19 mouse cellular contexts compared by ENCODE assay signal in genomic region chr6:117820327-117820726, GRCm38 (mm10). TPM values are rescaled to one million over a fixed set of nuclear protein-coding genes. Genes with fewer than 3 reads are reported as not detected.
DNase-seq lines count a peak whose midpoint lies in the region; ATAC-seq and TF ChIP-seq lines count a peak whose summit lies in the region.
"Had no signal": no experiment of that assay in that cellular context is flagged by ENCODE, and none has a peak within 500 bp of the region (broad histone marks: within the 10 kb centered on the region; RNA-seq: fewer than 3 reads in every experiment).

No protein-coding gene starts in this region.

- H3K4me3 ChIP-seq in forebrain, embryonic 14.5 days (ENCODE audit: low read depth, low read length) = no peak overlapping the region
- no peak overlapping the region for H3K4me3 ChIP-seq in forebrain, postnatal 0 days (ENCODE audit: low read depth, low read length)
- H3K4me3 ChIP-seq in midbrain, embryonic 11.5 days (ENCODE audit: low read depth, low read length) = no peak overlapping the region
- H3K4me3 ChIP-seq in midbrain, embryonic 15.5 days = no peak overlapping the region
- H3K4me3 ChIP-seq in testis, adult 2 months (ENCODE audit: control insufficient read depth, low read depth, low read length) = peak overlapping the region; percentile 83
- H3K4me3 ChIP-seq: embryonic facial prominence, embryonic 12.5 days; forebrain, embryonic 12.5 days; heart, embryonic 13.5 days; hindbrain, embryonic 12.5 days had no signal

- H3K27me3 ChIP-seq in forebrain, embryonic 14.5 days (replicated peaks; ENCODE audit: control insufficient read depth, insufficient read depth, low read length) = no peaks in the 10 kb centered on the region
- H3K27me3 ChIP-seq in forebrain, postnatal 0 days (ENCODE audit: insufficient read depth, low read length) = no peaks in the 10 kb centered on the region
- peaks cover 43% of the 10 kb centered on the region for H3K27me3 ChIP-seq in midbrain, embryonic 11.5 days (ENCODE audit: control insufficient read depth, insufficient read depth, low read length)
- peaks cover 32% of the 10 kb centered on the region for H3K27me3 ChIP-seq in midbrain, embryonic 15.5 days (replicated peaks)
- H3K27me3 ChIP-seq in testis, adult 2 months (ENCODE audit: control insufficient read depth, insufficient read depth, low read length) = no peaks in the 10 kb centered on the region
- H3K27me3 ChIP-seq: embryonic facial prominence, embryonic 12.5 days; forebrain, embryonic 12.5 days had no signal

- no peak overlapping the region for H3K9ac ChIP-seq in forebrain, embryonic 14.5 days (ENCODE audit: low read length)
- H3K9ac ChIP-seq in forebrain, postnatal 0 days = no peak overlapping the region
- no peak overlapping the region for H3K9ac ChIP-seq in midbrain, embryonic 11.5 days (ENCODE audit: low read length)
- no peak overlapping the region for H3K9ac ChIP-seq in midbrain, embryonic 15.5 days
- H3K9ac ChIP-seq: embryonic facial prominence, embryonic 12.5 days; forebrain, embryonic 12.5 days; heart, embryonic 13.5 days; hindbrain, embryonic 12.5 days had no signal

- H3K9me3 ChIP-seq in forebrain, embryonic 14.5 days (replicated peaks; ENCODE audit: control insufficient read depth, low read length) = no peaks in the 10 kb centered on the region
- no peaks in the 10 kb centered on the region for H3K9me3 ChIP-seq in forebrain, postnatal 0 days (ENCODE audit: low read length)
- no peaks in the 10 kb centered on the region for H3K9me3 ChIP-seq in midbrain, embryonic 11.5 days (ENCODE audit: control insufficient read depth, low read length)
- no peaks in the 10 kb centered on the region for H3K9me3 ChIP-seq in midbrain, embryonic 15.5 days
- H3K9me3 ChIP-seq: embryonic facial prominence, embryonic 12.5 days; forebrain, embryonic 12.5 days; heart, embryonic 13.5 days; hindbrain, embryonic 12.5 days had no signal

- no peak for TF ChIP-seq CTCF in forebrain, postnatal 0 days (IDR thresholded peaks at IDR 0.05; ENCODE audit: low read depth)
- TF ChIP-seq CTCF in testis, adult 2 months (IDR thresholded peaks at IDR 0.05; ENCODE audit: control insufficient read depth, insufficient read depth, insufficient replicate concordance, low read depth, low read length) = no peak

- peak; percentile 26; the same call in 1 of the 2 replicates for ATAC-seq in forebrain, embryonic 14.5 days
- no peak for ATAC-seq in forebrain, postnatal 0 days
- no peak for ATAC-seq in midbrain, embryonic 11.5 days (ENCODE audit: low FRiP score)
- ATAC-seq in midbrain, embryonic 15.5 days (replicated peaks) = no peak
- no peak for ATAC-seq in granulocyte monocyte progenitor cell, adult 5-6 weeks (replicated peaks; ENCODE audit: poor library complexity, severe bottlenecking)
- ATAC-seq: hindbrain, embryonic 16.5 days had no signal

- H3K4me2 ChIP-seq in forebrain, embryonic 14.5 days (ENCODE audit: low read length) = no peak overlapping the region
- H3K4me2 ChIP-seq in forebrain, postnatal 0 days (ENCODE audit: low read depth) = no peak overlapping the region
- H3K4me2 ChIP-seq in midbrain, embryonic 11.5 days = no peak overlapping the region
- no peak overlapping the region for H3K4me2 ChIP-seq in midbrain, embryonic 15.5 days
- H3K4me2 ChIP-seq: embryonic facial prominence, embryonic 12.5 days; forebrain, embryonic 12.5 days; heart, embryonic 13.5 days; hindbrain, embryonic 12.5 days had no signal

- H3K36me3 ChIP-seq in forebrain, embryonic 14.5 days (ENCODE audit: control insufficient read depth, insufficient read depth, low read length) = no peaks in the 10 kb centered on the region
- H3K36me3 ChIP-seq in forebrain, postnatal 0 days (ENCODE audit: insufficient read depth) = no peaks in the 10 kb centered on the region
- no peaks in the 10 kb centered on the region for H3K36me3 ChIP-seq in midbrain, embryonic 11.5 days (ENCODE audit: control insufficient read depth, insufficient read depth, low read length)
- no peaks in the 10 kb centered on the region for H3K36me3 ChIP-seq in midbrain, embryonic 15.5 days (replicated peaks)
- no peaks in the 10 kb centered on the region for H3K36me3 ChIP-seq in testis, adult 2 months (ENCODE audit: control insufficient read depth, insufficient read depth, low read length)
- H3K36me3 ChIP-seq: embryonic facial prominence, embryonic 12.5 days; forebrain, embryonic 12.5 days; heart, embryonic 13.5 days; hindbrain, embryonic 12.5 days had no signal

- peak; percentile 46 for DNase-seq in forebrain, embryonic 14.5 days (ENCODE audit: low spot score)
- DNase-seq in forebrain, postnatal 0 days = no peak
- peak; percentile 79 for DNase-seq in midbrain, embryonic 11.5 days (ENCODE audit: low spot score, missing footprints)
- no peak for DNase-seq in testis, postnatal 10 days (ENCODE audit: low spot score)
- DNase-seq: adrenal gland, adult 8-10 months; adrenal gland, postnatal 36 days; cerebellum, adult 11-12 months; cerebellum, adult 9-11 months; embryo, embryonic 11 days; heart, postnatal 36 days; kidney, adult 11 months had no signal

- H3K4me1 ChIP-seq in forebrain, embryonic 14.5 days (ENCODE audit: control insufficient read depth, insufficient read depth, low read length) = no peaks in the 10 kb centered on the region
- H3K4me1 ChIP-seq in forebrain, postnatal 0 days (ENCODE audit: insufficient read depth) = no peaks in the 10 kb centered on the region
- no peaks in the 10 kb centered on the region; the same call in 1 of the 2 replicates for H3K4me1 ChIP-seq in midbrain, embryonic 11.5 days (ENCODE audit: control insufficient read depth, insufficient read depth, low read length)
- no peaks in the 10 kb centered on the region for H3K4me1 ChIP-seq in midbrain, embryonic 15.5 days
- H3K4me1 ChIP-seq in testis, adult 2 months (ENCODE audit: control insufficient read depth, insufficient read depth, low read length) = peaks cover 7% of the 10 kb centered on the region
- H3K4me1 ChIP-seq: forebrain, embryonic 12.5 days; heart, embryonic 13.5 days; hindbrain, embryonic 12.5 days had no signal

- H3K27ac ChIP-seq in forebrain, embryonic 14.5 days (ENCODE audit: low read depth, low read length) = no peak overlapping the region
- H3K27ac ChIP-seq in forebrain, postnatal 0 days (ENCODE audit: low read depth, low read length) = no peak overlapping the region
- H3K27ac ChIP-seq in midbrain, embryonic 11.5 days (ENCODE audit: low read depth, low read length) = no peak overlapping the region
- H3K27ac ChIP-seq in midbrain, embryonic 15.5 days = no peak overlapping the region
- H3K27ac ChIP-seq in testis, adult 2 months (ENCODE audit: control insufficient read depth, insufficient read depth, low read depth, low read length) = peak overlapping the region; percentile 32; the same call in 1 of the 2 replicates
- H3K27ac ChIP-seq: embryonic facial prominence, embryonic 12.5 days; forebrain, embryonic 12.5 days; heart, embryonic 13.5 days; hindbrain, embryonic 12.5 days had no signal

- 77% methylated on average over 14 of the region's 14 CpGs for WGBS in forebrain, embryonic 14.5 days
- 75% methylated on average over 14 of the region's 14 CpGs for WGBS in forebrain, postnatal 0 days
- 85% methylated on average over 14 of the region's 14 CpGs for WGBS in midbrain, embryonic 11.5 days
- 68% methylated on average over 14 of the region's 14 CpGs for WGBS in midbrain, embryonic 15.5 days

- no peak for TF ChIP-seq POLR2A in testis, adult 2 months (IDR thresholded peaks at IDR 0.05; ENCODE audit: control insufficient read depth, low read depth, low read length)

RNA-seq across cellular contexts. Expression of gene Zfp637, which starts 20.7 kb away (rescaled TPM):
- 244 and 252 TPM in 2 replicates for polyA plus RNA-seq in forebrain, embryonic 14.5 days (2014; fragmentation: Nextera tagmentation; extraction: Ambion mirVana)
- 120 and 129 TPM in 2 replicates for total RNA-seq in forebrain, postnatal 0 days (2014; rRNA removed)
- 145 and 152 TPM in 2 replicates for polyA plus RNA-seq in forebrain, postnatal 0 days (2015; fragmentation: Nextera tagmentation; extraction: Ambion mirVana)
- polyA plus RNA-seq in midbrain, embryonic 11.5 days (2014; fragmentation: Nextera tagmentation; extraction: Ambion mirVana) = 110 and 112 TPM in 2 replicates
- polyA plus RNA-seq in midbrain, embryonic 15.5 days (2015; fragmentation: Nextera tagmentation; extraction: Ambion mirVana) = 139 and 156 TPM in 2 replicates
- polyA plus RNA-seq in testis, adult 2 months (2012; rRNA removed) = 6.0 and 8.6 TPM in 2 replicates
- total RNA-seq in granulocyte monocyte progenitor cell, adult 5-6 weeks (2014; fragmentation: Nextera tagmentation) = 24.8 and 34.6 TPM in 2 replicates
- total RNA-seq in granulocyte monocyte progenitor cell, adult 5-6 weeks (2017) = 21.2 and 25.3 TPM in 2 replicates

RNA-seq across cellular contexts. Expression of gene Zfp239, which starts 41.6 kb away (rescaled TPM):
- 14.9 and 15.3 TPM in 2 replicates for polyA plus RNA-seq in forebrain, embryonic 14.5 days (2014; fragmentation: Nextera tagmentation; extraction: Ambion mirVana)
- 24.2 and 24.8 TPM in 2 replicates for total RNA-seq in forebrain, postnatal 0 days (2014; rRNA removed)
- 16.2 and 16.5 TPM in 2 replicates for polyA plus RNA-seq in forebrain, postnatal 0 days (2015; fragmentation: Nextera tagmentation; extraction: Ambion mirVana)
- polyA plus RNA-seq in midbrain, embryonic 11.5 days (2014; fragmentation: Nextera tagmentation; extraction: Ambion mirVana) = 11.8 and 12.5 TPM in 2 replicates
- polyA plus RNA-seq in midbrain, embryonic 15.5 days (2015; fragmentation: Nextera tagmentation; extraction: Ambion mirVana) = 14.4 and 16.5 TPM in 2 replicates
- 4.6 TPM in 2 replicates for polyA plus RNA-seq in testis, adult 2 months (2012; rRNA removed)
- total RNA-seq in granulocyte monocyte progenitor cell, adult 5-6 weeks (2014; fragmentation: Nextera tagmentation) = 5.5 and 9.7 TPM in 2 replicates
- total RNA-seq in granulocyte monocyte progenitor cell, adult 5-6 weeks (2017) = 5.6 and 11.0 TPM in 2 replicates

Comparison
In these comparisons a context has a peak if more than half of its experiments do, and no peak if none do; other contexts are left out.
1. DNase-seq: peak in forebrain, embryonic 14.5 days (single experiment) and midbrain, embryonic 11.5 days (single experiment); none in forebrain, postnatal 0 days (single experiment) and testis, postnatal 10 days (single experiment).
2. RNA of gene Zfp637, which starts 20.7 kb away (polyA plus RNA-seq): 244 to 252 TPM in forebrain, embryonic 14.5 days, 145 to 152 TPM in forebrain, postnatal 0 days, 139 to 156 TPM in midbrain, embryonic 15.5 days and 110 to 112 TPM in midbrain, embryonic 11.5 days; 6.0 to 8.6 TPM in testis, adult 2 months; every median in the first group is over 10 times any median in the second.